Mouse (Mus musculus) lung, postnatal 36 days (tissue): ENCODE measurements at regions not wholly inside any gene's neighbourhood (a gene's known extent, or its start where the extent isn't known, plus 50 kb on each side); places are given as distances from the start of the nearest gene placed in this dataset.

Experiments used
- DNase-seq: peaks from one replicate; pipeline ENCODE4 v3.0.0; 2022; ENCODE audit warnings: mixed read lengths

DNA sequence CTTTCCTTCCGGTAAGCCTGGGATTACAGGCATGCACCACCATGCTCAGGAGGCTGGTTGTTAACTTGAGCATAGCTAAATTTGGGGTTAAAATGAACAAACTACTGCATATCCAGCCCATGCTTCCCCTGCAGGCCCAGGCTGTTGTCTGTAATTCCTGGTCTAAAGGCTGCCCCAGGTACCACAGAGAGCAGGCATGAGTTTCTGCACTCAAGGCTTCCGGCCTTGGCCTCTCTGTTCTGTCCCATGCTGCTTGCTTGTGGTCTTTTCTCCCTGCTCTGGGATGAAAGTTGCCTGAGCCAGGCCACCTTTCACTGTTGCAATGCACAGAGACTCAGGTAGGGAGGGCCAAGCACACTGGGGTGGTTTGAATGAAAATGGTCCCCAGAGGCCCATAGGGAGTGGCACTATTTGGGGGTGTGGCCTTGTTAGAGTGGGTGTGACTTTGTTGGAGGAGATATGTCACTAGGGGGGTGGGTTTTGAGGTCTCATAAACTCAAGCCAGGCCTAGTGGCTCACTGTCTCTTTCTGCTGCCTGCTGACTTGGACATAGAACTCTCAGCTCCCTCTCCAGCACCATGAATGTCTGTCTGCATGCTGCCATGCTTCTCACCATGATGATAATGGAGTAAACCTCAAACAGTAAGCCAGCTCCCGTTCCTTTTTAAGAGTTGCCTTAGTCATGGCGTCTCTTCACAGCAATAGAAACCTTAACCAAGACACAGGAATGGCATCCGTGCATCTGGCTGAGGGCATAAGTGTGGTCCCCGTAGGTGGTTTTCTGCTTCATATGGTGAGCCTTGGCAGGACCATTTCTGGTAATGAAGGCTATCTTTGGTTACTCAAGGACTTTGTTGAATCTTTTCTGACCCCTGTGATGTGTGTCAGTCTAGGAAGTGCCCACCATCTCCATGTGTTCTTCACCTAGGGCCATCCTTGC is 86.7 kb upstream of the Zfp366 start:
- no peak for DNase-seq

GRCm38 (mm10) chr13:99096837-99097236 is 87.8 kb upstream of the Zfp366 start:
- DNase-seq, result no peak

DNA sequence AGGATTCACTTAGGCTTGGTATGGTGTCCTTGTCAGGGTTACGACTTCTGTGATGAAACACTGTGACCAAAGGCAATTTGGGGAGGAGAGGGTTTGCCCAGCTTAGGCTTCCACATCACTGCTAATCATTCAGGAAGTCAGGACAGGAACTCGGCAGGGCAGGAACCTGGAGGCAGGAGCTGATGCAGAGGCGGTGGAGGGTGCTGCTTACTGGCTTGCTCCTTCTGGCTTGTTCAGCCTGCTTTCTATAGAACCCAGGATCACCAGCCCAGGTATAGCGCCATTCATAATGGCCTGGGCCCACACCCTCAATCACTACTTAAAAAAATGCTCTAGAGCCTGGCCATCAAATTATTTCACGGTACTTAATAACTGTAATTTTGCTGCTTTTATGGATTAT is 89.6 kb upstream of the Zfp366 start:
- no peak for DNase-seq

DNA sequence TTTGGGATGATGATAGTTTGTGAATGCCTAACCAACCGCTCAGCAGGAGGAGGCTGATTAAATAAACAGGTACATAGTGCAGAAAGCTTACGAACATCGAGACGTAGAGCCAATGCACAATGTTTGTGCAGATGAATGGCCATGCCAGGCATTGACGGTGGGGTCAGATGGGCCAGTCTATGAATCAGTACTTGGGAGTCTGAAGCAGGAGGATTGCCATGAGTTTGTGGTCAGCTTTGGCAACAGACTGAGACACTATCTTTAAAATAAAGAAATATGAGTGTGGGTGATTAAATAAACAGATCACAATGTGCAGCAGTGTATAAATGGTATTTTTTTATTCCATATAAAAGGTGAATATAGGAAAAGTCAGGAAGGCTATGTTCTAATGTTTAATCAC is 90.4 kb upstream of the Zfp366 start:
- DNase-seq, result no peak

DNA sequence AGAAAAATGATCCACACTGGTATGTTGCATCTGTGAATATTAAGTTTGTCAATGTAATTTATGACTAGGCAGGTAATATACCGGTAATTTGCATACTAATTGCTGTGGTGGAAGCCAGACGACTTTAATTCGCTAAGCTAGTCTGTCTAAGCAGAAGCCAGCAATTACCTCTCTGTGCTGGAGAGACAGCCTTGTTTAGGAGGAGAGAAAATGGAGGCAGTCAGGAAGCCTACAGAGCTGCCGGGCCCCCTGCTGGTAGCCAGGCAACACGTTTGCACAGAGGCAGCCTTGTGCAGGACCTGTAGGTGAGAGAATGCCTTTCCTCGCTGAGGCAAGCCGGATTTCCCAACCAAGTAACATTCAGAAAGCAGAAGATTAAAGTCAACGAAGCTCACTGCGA is 91.4 kb upstream of the Zfp366 start:
- peak; percentile 86 for DNase-seq

DNA sequence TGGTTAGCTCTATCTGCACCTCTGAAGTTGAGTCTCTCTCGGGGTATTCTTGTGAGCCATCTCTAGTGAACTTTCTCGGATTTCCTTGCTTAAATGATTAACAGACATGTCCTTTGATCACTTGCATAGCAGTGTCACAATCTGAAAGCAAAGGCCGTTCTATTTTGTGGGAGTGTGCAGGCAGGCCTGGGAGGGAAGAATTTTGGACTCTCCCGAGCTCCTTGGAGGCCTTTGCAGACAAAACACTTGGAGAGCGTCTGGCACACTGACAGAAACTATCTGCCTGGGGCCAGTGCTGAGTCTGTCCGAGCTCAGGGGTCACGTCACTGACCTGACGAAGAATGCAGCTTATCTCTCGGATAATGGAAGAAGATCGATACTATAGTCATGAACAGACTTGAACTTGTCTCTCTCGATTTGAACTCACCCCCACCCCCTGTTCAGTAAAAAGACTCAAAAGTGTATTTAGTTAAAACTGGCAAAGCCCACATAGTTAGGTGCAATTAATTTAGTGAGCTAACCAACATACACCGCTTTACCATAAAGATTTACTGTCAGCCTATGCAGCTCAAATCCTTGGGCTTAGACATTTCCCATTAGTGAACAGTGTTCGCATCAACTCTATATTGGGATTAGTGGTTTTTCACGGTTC is 92.2 kb upstream of the Zfp366 start:
- peak; percentile 46 for DNase-seq

- no peak for DNase-seq
These were observed 92.9 kb upstream of the Zfp366 start for GRCm38 (mm10) chr13:99091562-99092278.

DNA sequence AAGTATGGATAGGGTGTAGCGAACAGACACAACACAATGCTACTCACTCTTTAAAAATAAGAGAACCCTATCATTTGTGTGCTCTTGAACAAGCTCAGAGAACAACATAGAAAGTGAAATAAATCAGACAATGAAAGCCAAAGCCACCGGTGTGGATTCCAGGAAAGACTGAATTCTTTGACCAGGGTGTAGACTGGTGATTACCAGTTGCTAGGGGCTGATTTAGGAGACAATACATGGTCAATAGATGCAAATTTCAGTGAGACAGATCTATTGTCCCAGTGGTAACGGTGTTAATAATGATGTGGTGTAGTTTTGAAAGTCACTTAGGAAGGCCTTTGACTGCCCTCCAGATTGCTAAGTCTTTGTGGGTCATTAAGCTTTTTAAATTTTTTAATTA is 94.3 kb upstream of the Zfp366 start:
- DNase-seq, result no peak

DNA sequence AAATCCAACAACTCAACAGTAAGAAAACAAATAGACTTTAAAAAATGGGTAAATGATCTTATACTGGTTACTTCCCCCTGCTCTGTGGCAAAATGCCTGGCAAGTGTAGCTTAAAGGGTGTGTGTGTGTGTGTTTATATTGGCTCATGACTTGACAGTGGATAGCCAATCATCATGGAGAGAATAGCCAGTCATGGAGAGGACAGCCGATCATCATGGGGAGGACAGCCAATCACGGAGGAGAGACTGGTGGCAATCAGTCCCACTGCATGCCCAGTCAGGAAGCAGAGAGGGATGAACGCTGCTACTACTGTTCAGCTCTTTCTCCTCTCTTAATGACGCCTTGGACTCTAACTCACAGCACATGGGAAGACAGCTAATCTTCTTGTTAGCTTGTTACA is 96.3 kb upstream of the Zfp366 start:
- DNase-seq, result no peak

DNA sequence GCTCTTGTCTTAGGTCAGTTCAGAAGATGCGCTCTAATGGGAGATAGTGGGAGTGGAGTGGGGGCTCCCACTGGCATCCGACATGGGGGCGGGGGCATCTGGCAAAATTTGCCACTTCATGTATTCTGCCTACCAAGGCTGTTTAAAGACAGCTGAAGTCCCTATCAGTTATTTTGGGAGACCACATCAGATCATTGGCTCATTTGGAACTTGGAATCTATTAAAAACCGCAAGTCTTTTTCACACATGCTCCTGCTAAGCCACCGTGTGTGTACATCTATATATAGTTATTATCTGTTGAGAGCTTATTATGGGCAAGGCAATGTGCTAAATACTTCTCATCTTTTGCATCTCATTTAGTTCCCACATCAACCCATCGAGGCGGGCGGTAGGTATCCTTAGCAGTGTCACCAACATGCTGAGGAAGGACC is 95.0 kb upstream of the 1700024P04Rik start:
- DNase-seq, result no peak

DNA sequence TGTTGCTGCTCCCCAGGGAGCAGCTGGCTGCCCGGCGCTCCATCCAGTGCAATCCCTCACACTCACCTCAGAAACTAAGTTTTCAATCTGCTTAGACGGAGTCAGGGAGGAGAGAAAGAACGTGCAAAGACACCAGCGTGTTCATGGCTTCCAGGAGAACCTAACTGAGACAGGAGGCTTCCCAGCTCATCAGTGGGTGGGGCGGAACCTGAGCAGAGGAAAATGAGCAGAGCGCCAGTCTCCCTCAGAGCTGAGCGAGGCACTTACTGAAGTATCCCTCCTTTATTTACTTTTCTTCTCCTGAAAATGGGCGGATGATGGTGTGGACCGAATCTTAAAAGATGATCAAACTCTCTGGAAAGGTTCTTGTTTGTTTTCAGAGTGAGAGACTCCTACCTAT is 94.3 kb upstream of the 1700024P04Rik start:
- DNase-seq, result no peak

DNA sequence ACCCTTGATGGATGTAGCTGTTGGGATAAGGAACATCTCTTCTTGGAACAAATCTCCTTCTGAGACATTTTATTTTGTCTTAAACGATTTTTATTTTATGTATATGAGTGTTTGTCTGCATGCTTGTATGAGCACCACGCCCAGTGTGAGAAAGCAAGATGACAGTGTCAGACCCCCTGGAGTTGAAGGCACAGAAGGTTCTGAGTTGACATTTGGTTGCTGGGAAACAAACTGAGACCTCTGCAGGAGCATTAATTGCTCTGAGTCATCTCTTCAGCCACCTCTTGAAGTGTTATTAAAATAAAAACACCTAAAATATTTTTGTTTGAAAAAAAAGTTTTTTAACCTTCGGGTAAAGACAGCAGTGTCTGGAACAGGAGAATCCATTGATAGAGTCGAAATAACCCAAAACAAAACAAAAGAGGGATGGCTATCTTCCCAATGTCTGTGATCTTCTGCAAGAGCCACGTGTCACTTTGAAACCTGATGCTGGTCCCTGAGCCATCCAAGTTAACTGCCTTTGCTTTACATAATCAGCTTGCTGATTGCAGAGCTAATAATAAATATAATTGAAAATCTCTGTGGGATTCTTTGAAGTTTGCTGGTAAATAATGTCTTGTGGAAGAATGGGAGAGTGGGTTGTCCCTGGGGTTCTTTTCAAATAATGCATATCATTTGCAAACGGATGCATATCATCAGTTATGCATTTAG is 92.8 kb upstream of the 1700024P04Rik start:
- DNase-seq, result no peak

DNA sequence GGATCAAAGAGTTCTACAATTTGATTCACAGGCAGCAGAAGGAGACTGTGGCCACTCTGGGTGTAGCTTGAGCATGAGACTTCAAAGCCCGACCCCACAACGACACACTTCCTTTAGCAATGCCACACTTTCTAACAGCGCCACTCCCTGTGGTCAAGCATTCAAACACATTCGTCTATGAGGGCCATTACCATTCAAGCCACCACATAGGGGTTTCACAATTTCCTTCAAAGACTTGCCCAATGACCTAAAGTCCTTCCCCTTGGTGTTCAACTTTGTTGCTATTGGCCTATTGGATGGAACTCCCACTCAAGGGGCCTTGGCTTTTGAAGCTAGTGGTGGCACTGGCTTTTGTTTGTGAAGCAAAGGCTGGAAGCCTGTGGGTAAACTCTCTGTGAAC is 91.1 kb upstream of the 1700024P04Rik start:
- DNase-seq, result peak; percentile 14

GRCm38 (mm10) chr13:99071821-99072414 is 87.6 kb upstream of the 1700024P04Rik start:
- DNase-seq, result no peak

DNA sequence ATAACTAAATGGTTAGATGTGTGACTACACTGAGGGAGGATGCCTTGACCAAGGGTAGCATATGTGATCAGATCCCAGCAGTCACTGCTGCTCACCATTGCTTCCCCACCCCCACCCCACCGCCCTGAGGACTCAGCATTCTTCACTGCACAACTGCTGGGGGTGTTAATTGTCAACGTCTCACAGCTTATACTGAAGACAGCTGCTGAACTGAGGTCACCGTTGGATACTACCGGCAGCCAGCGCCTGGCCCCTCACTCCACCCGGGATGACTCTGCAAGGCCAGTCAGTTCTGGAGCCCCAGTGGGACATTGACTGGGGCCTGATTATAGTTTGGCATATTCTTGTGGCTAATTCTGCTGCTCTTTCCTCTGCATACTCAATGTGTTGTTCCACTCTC is 87.0 kb upstream of the 1700024P04Rik start:
- no peak for DNase-seq

- DNase-seq, result no peak
These were observed 85.4 kb upstream of the 1700024P04Rik start for GRCm38 (mm10) chr13:99069767-99070166.

GRCm38 (mm10) chr13:99067504-99067903 is 83.1 kb upstream of the 1700024P04Rik start:
- no peak for DNase-seq

- DNase-seq, result no peak
These were observed 79.1 kb upstream of the 1700024P04Rik start for GRCm38 (mm10) chr13:99063431-99063830.

- DNase-seq, result peak; percentile 44
These were observed 78.6 kb upstream of the 1700024P04Rik start for GRCm38 (mm10) chr13:99062936-99063335.

DNA sequence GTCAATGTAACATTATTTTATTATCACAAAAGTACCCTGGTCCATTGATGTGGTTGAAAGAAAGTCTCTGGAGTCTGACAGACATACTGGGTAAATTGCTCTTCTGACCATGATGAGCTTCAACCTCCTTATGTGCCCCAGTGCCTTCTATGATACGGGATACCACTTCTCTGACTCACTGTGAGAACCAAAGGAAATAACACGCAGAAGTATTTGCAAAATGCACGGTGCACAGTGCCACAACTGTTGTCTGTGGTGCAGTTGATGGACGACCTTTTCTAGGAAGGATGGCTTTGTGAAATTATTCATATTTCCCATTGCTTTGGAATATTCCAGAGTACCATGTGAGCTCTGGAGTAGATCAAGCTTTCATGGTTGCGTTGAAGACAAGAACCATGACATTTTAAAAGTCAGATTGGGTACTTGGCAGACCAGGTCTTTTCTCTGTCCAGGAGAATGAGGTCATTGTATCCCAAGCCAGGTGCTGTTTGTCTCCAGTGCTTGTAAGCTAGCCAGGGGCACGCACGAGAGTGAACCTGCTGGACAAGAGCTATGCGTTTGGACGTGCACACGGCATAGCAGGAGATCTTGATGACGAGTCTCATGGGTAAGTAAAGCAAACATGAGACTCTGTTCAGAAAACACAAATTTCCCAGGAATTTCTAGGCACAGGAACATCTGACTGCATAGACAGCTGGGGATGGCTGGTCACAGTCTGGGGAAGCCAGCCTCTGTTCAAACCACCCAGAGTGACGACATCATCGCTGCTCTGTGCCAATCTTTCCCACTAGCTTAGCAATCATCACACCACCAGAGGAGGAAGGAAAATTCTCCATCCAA is 74.0 kb upstream of the 1700024P04Rik start:
- peak; percentile 77 for DNase-seq

DNA sequence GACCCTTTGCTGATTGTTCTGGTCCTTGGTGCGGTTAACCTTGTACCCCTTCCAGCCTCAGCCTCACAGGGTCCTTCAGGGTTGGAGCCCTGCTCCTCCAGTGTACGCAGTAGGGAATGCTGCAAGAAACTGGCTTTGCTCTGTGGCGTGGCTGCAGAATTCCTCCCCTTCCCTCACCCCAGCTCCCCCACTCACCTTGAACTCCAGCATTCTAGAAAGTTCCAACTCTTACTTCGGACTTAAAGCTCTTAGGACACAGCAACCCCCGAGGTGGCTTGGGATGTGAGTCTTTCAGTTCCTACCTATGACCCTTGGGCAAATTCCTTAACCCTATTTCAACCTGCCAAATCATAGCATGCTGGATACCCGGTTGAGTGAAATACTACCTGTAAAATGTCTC is 73.3 kb upstream of the 1700024P04Rik start:
- DNase-seq, result no peak

GRCm38 (mm10) chr13:99057293-99057588 is 72.9 kb upstream of the 1700024P04Rik start:
- no peak for DNase-seq
